Mouse (Mus musculus) midbrain, embryonic 13.5 days (tissue): ENCODE data around the gene Stk32c. TPM values are rescaled to one million over a fixed set of nuclear protein-coding genes. Genes with fewer than 3 reads are reported as not detected.

ENCODE experiments used
- ATAC-seq: fragments of 200-750 bp; cut with Nextera tagmentation; 2 replicates; pipeline ENCODE4 v1.8.0; 2017; ENCODE audit warnings: mild to moderate bottlenecking, moderate TSS enrichment, moderate library complexity
- H3K27ac ChIP-seq: fragments of 300-500 bp; sonication (generic); 2 replicates; pipeline ENCODE4 v1.5.1; 2015; ENCODE audit warnings: inconsistent platforms, mild to moderate bottlenecking, moderate library complexity
- H3K27me3 ChIP-seq: fragments of 300-500 bp; sonication (generic); 2 replicates; pipeline ENCODE4 v1.6.1; 2015; ENCODE audit warnings: mild to moderate bottlenecking, inconsistent platforms
- H3K36me3 ChIP-seq: fragments of 300-500 bp; sonication (generic); 2 replicates; pipeline ENCODE4 v1.6.1; 2015; ENCODE audit warnings: mild to moderate bottlenecking, inconsistent platforms
- H3K4me1 ChIP-seq: fragments of 300-500 bp; sonication (generic); replicated peaks from 2 replicates; pipeline ENCODE4 v1.6.1; 2015; ENCODE audit warnings: inconsistent platforms
- H3K4me2 ChIP-seq: fragments of 300-500 bp; sonication (generic); replicated peaks from 2 replicates; pipeline ENCODE4 v1.6.1; 2015; ENCODE audit warnings: moderate library complexity, mild to moderate bottlenecking, inconsistent platforms
- H3K4me3 ChIP-seq: fragments of 300-500 bp; sonication (generic); replicated peaks from 2 replicates; pipeline ENCODE4 v1.5.1; 2015; ENCODE audit warnings: mild to moderate bottlenecking, inconsistent platforms
- H3K9ac ChIP-seq: fragments of 300-500 bp; sonication (generic); replicated peaks from 2 replicates; pipeline ENCODE4 v1.6.1; 2015; ENCODE audit warnings: mild to moderate bottlenecking, inconsistent platforms
- H3K9me3 ChIP-seq: fragments of 300-500 bp; sonication (generic); 2 replicates; pipeline ENCODE4 v1.6.1; 2016; ENCODE audit warnings: mild to moderate bottlenecking, inconsistent platforms
- WGBS: fragments of 180-500 bp; shearing (Covaris S2); methylation state at CpG from one replicate; pipeline ENCODE4 v1.1.7; 2015; 5-methylcytosine and 5-hydroxymethylcytosine counted together
- polyA plus RNA-seq: library from polyadenylated mRNA; unstranded; fragments of >200 nt; fragmentation: Nextera tagmentation; extraction: Ambion mirVana; gene quantifications from 2 replicates; pipeline ENCODE4 v1.2.1, GENCODE M21; 2015

Stk32c gene
- polyA plus RNA-seq, 1 experiment from 2014 or later = 0.79 TPM

GRCm38 (mm10) chr7:139187277-139187676 lies 25.8 kb downstream of the Stk32c start:
- 34% methylated on average over 7 of the region's 7 CpGs for WGBS
- H3K9ac ChIP-seq = peak overlapping the region; percentile 77
- H3K4me2 ChIP-seq = peak overlapping the region; percentile 85
- no peak for ATAC-seq
- no peaks in the 10 kb centered on the region for H3K9me3 ChIP-seq
- H3K36me3 ChIP-seq = no peaks in the 10 kb centered on the region
- H3K27me3 ChIP-seq = peaks cover 41% of the 10 kb centered on the region
- peaks cover 18% of the 10 kb centered on the region for H3K4me1 ChIP-seq
- no peak overlapping the region for H3K27ac ChIP-seq
- peak overlapping the region; percentile 68 for H3K4me3 ChIP-seq

- Histone ChIP-seq H3K9ac (no peak overlapping the region), H3K27me3 (peaks cover 41% of the 10 kb centered on the region), H3K27ac (no peak overlapping the region), H3K4me2 (no peak overlapping the region), H3K9me3 (no peaks in the 10 kb centered on the region), H3K4me3 (no peak overlapping the region), H3K36me3 (no peaks in the 10 kb centered on the region), H3K4me1 (peaks cover 18% of the 10 kb centered on the region)
- WGBS = 77% methylated on average over 8 of the region's 8 CpGs
- ATAC-seq = no peak
Observed at GRCm38 (mm10) chr7:139186436-139186835, 26.7 kb downstream of the Stk32c start.

- ATAC-seq = no peak
- H3K27me3 ChIP-seq = peaks cover 41% of the 10 kb centered on the region
- H3K27ac ChIP-seq = no peak overlapping the region
- peaks cover 18% of the 10 kb centered on the region for H3K4me1 ChIP-seq
- no peak overlapping the region for H3K4me3 ChIP-seq
- no peak overlapping the region for H3K4me2 ChIP-seq
- no peak overlapping the region for H3K9ac ChIP-seq
- H3K9me3 ChIP-seq = no peaks in the 10 kb centered on the region
- WGBS = 45% methylated on average over 5 of the region's 5 CpGs
- H3K36me3 ChIP-seq = no peaks in the 10 kb centered on the region
Observed at GRCm38 (mm10) chr7:139185971-139186370, 27.1 kb downstream of the Stk32c start.

- 90% methylated on average over 7 of the region's 7 CpGs for WGBS
- ATAC-seq = no peak
- H3K27me3 ChIP-seq = peaks cover 32% of the 10 kb centered on the region
- H3K36me3 ChIP-seq = no peaks in the 10 kb centered on the region
- peaks cover 18% of the 10 kb centered on the region for H3K4me1 ChIP-seq
- H3K9me3 ChIP-seq = no peaks in the 10 kb centered on the region
- no peak overlapping the region for H3K4me3 ChIP-seq
- no peak overlapping the region for H3K27ac ChIP-seq
- no peak overlapping the region for H3K9ac ChIP-seq
- H3K4me2 ChIP-seq = no peak overlapping the region
Observed at GRCm38 (mm10) chr7:139184846-139185245, 28.3 kb downstream of the Stk32c start.

GRCm38 (mm10) chr7:139184396-139184795 lies 28.7 kb downstream of the Stk32c start:
- Histone ChIP-seq H3K4me2 (no peak overlapping the region), H3K36me3 (no peaks in the 10 kb centered on the region), H3K9ac (no peak overlapping the region), H3K4me1 (peaks cover 18% of the 10 kb centered on the region), H3K9me3 (no peaks in the 10 kb centered on the region), H3K4me3 (no peak overlapping the region), H3K27me3 (peaks cover 32% of the 10 kb centered on the region), H3K27ac (no peak overlapping the region)
- 80% methylated on average over 4 of the region's 4 CpGs for WGBS
- ATAC-seq = no peak

GRCm38 (mm10) chr7:139180058-139180457 lies 33.0 kb downstream of the Stk32c start:
- Histone ChIP-seq H3K27ac (no peak overlapping the region), H3K27me3 (peaks cover 3% of the 10 kb centered on the region; the same call in 1 of the 2 replicates), H3K36me3 (no peaks in the 10 kb centered on the region), H3K4me3 (no peak overlapping the region), H3K4me2 (no peak overlapping the region), H3K9ac (no peak overlapping the region), H3K4me1 (no peaks in the 10 kb centered on the region), H3K9me3 (no peaks in the 10 kb centered on the region)
- ATAC-seq = no peak
- WGBS = 97% methylated on average over 3 of the region's 3 CpGs

GRCm38 (mm10) chr7:139179299-139179698 lies 33.8 kb downstream of the Stk32c start:
- WGBS = 87% methylated on average over 5 of the region's 5 CpGs
- Histone ChIP-seq H3K4me1 (no peaks in the 10 kb centered on the region), H3K9me3 (no peaks in the 10 kb centered on the region), H3K4me2 (no peak overlapping the region), H3K4me3 (no peak overlapping the region), H3K9ac (no peak overlapping the region), H3K36me3 (no peaks in the 10 kb centered on the region), H3K27ac (no peak overlapping the region), H3K27me3 (no peaks in the 10 kb centered on the region)
- ATAC-seq = no peak

GRCm38 (mm10) chr7:139169143-139169542 lies 44.0 kb downstream of the Stk32c start:
- ATAC-seq = no peak
- WGBS = 77% methylated on average over 4 of the region's 4 CpGs
- no peak overlapping the region for H3K9ac ChIP-seq

GRCm38 (mm10) chr7:139164410-139164809 lies 48.7 kb downstream of the Stk32c start:
- H3K4me1 ChIP-seq = peaks cover 1% of the 10 kb centered on the region
- ATAC-seq = no peak
- H3K4me2 ChIP-seq = no peak overlapping the region
- no peaks in the 10 kb centered on the region for H3K27me3 ChIP-seq
- 87% methylated on average over 5 of the region's 5 CpGs for WGBS
- peaks cover 14% of the 10 kb centered on the region; the same call in 1 of the 2 replicates for H3K9me3 ChIP-seq
- no peaks in the 10 kb centered on the region for H3K36me3 ChIP-seq
- H3K9ac ChIP-seq = no peak overlapping the region
- H3K27ac ChIP-seq = no peak overlapping the region
- no peak overlapping the region for H3K4me3 ChIP-seq

More at GRCm38 (mm10) chr7:139169143-139169542, 44.0 kb downstream of the Stk32c start:
- no peaks in the 10 kb centered on the region for H3K4me1 ChIP-seq
- no peak overlapping the region for H3K27ac ChIP-seq
- H3K9me3 ChIP-seq = peaks cover 14% of the 10 kb centered on the region; the same call in 1 of the 2 replicates
- H3K4me3 ChIP-seq = no peak overlapping the region
- H3K27me3 ChIP-seq = no peaks in the 10 kb centered on the region
- no peaks in the 10 kb centered on the region for H3K36me3 ChIP-seq
- H3K4me2 ChIP-seq = no peak overlapping the region

- peak; percentile 68 for ATAC-seq
- no peaks in the 10 kb centered on the region; the same call in 1 of the 2 replicates for H3K27me3 ChIP-seq
Observed at GRCm38 (mm10) chr7:139158956-139159355, 54.2 kb downstream of the Stk32c start.

GRCm38 (mm10) chr7:139158549-139158948 lies 54.6 kb downstream of the Stk32c start:
- Histone ChIP-seq H3K9me3 (no peaks in the 10 kb centered on the region; the same call in 1 of the 2 replicates), H3K9ac (no peak overlapping the region), H3K4me2 (no peak overlapping the region), H3K27ac (no peak overlapping the region), H3K36me3 (no peaks in the 10 kb centered on the region), H3K4me1 (peaks cover 21% of the 10 kb centered on the region), H3K4me3 (no peak overlapping the region), H3K27me3 (no peaks in the 10 kb centered on the region; the same call in 1 of the 2 replicates)
- 62% methylated on average over 7 of the region's 7 CpGs for WGBS
- 0 out of 2 replicates have a peak, but pooled peaks have one; percentile 40 for ATAC-seq

More at GRCm38 (mm10) chr7:139158956-139159355, 54.2 kb downstream of the Stk32c start:
- Histone ChIP-seq H3K9me3 (no peaks in the 10 kb centered on the region; the same call in 1 of the 2 replicates), H3K9ac (no peak overlapping the region), H3K36me3 (no peaks in the 10 kb centered on the region), H3K27ac (no peak overlapping the region), H3K4me1 (peaks cover 21% of the 10 kb centered on the region), H3K4me2 (no peak overlapping the region), H3K4me3 (no peak overlapping the region)
- WGBS = 33% methylated on average over 5 of the region's 5 CpGs

- no peak overlapping the region for H3K4me2 ChIP-seq
- no peaks in the 10 kb centered on the region for H3K36me3 ChIP-seq
- no peaks in the 10 kb centered on the region; the same call in 1 of the 2 replicates for H3K9me3 ChIP-seq
- H3K27ac ChIP-seq = no peak overlapping the region
- WGBS = 71% methylated on average over 2 of the region's 2 CpGs
- no peaks in the 10 kb centered on the region; the same call in 1 of the 2 replicates for H3K27me3 ChIP-seq
- H3K9ac ChIP-seq = no peak overlapping the region
- H3K4me1 ChIP-seq = peaks cover 21% of the 10 kb centered on the region
- H3K4me3 ChIP-seq = no peak overlapping the region
- ATAC-seq = no peak
Observed at GRCm38 (mm10) chr7:139157541-139157940, 55.6 kb downstream of the Stk32c start.
